ENCODE assay signal across 21 mouse cellular contexts in the genomic region with DNA sequence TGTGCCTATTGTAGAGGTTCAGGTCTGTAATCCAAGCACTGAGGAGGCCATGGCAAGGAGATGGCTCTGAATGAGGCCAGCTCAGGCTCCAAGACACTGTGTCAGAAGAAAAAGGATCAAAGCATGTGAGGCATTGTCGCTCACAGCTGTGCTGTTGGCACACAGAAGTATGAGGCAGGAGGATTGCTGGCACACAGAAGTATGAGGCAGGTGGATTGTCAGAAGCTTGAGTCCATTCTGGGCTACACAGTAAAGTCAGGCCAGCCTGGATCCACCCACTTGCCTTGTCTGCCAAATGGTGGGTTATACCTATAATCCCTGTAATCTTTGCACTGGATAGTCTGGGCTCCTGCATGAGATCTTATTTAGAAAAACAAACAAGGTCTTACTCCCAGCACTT.
"Had no signal": no experiment of that assay in that cellular context is flagged by ENCODE, and none has a peak within 500 bp of the region (broad histone marks: within the 10 kb centered on the region; RNA-seq: fewer than 3 reads in every experiment).

No protein-coding gene starts in this region.

- H3K4me3 ChIP-seq: limb, embryonic 12.5 days; limb, embryonic 15.5 days; midbrain, embryonic 12.5 days; midbrain, embryonic 15.5 days; neural tube, embryonic 12.5 days; neural tube, embryonic 15.5 days had no signal

- H3K4me2 ChIP-seq: limb, embryonic 12.5 days; limb, embryonic 15.5 days; liver, embryonic 11.5 days; lung, embryonic 14.5 days; midbrain, embryonic 12.5 days; midbrain, embryonic 15.5 days; neural tube, embryonic 12.5 days; neural tube, embryonic 15.5 days had no signal

- H3K4me1 ChIP-seq: limb, embryonic 12.5 days; limb, embryonic 15.5 days; midbrain, embryonic 12.5 days; midbrain, embryonic 15.5 days; neural tube, embryonic 12.5 days; neural tube, embryonic 15.5 days had no signal

- DNase-seq: kidney, postnatal 14 days; kidney, postnatal 4 days; left cerebral cortex, postnatal 4 days; liver, postnatal 0 days; lung, embryonic 14.5 days; right cerebral cortex, adult 18-20 months; right cerebral cortex, postnatal 14 days; right cerebral cortex, postnatal 4 days; thymus, adult 18-20 months; thymus, postnatal 36 days had no signal

- ATAC-seq: liver, postnatal 0 days; lung, postnatal 0 days; midbrain, embryonic 15.5 days had no signal

- H3K9me3 ChIP-seq: limb, embryonic 12.5 days; limb, embryonic 15.5 days; midbrain, embryonic 12.5 days; midbrain, embryonic 15.5 days; neural tube, embryonic 12.5 days; neural tube, embryonic 15.5 days had no signal

- H3K27me3 ChIP-seq: limb, embryonic 12.5 days; limb, embryonic 15.5 days; midbrain, embryonic 12.5 days; midbrain, embryonic 15.5 days; neural tube, embryonic 12.5 days; neural tube, embryonic 15.5 days had no signal

- H3K9ac ChIP-seq: limb, embryonic 12.5 days; limb, embryonic 15.5 days; liver, embryonic 14.5 days; liver, postnatal 0 days; lung, embryonic 14.5 days; midbrain, embryonic 12.5 days; midbrain, embryonic 15.5 days; neural tube, embryonic 12.5 days; neural tube, embryonic 15.5 days had no signal

- H3K27ac ChIP-seq: limb, embryonic 12.5 days; limb, embryonic 15.5 days; liver, embryonic 14.5 days; macrophage; midbrain, embryonic 12.5 days; midbrain, embryonic 15.5 days; neural tube, embryonic 12.5 days; neural tube, embryonic 15.5 days; stomach, postnatal 0 days had no signal
